Mouse (Mus musculus) kidney, adult 2 months (tissue): ENCODE data around the gene Uhrf2.

Experiments used
- CTCF ChIP-seq: fragments of 200-500 bp; conservative IDR thresholded peaks from 2 replicates; pipeline ENCODE4 v1.5.1; 2011; ENCODE audit warnings: low read depth, mild to moderate bottlenecking, control low read depth, low read length, moderate library complexity, mixed read lengths; ENCODE audit not compliant: insufficient read depth, insufficient read length
- POLR2A ChIP-seq: fragments of 200-500 bp; IDR thresholded peaks from one replicate; pipeline ENCODE4 v1.6.1; 2011; ENCODE audit warnings: low read depth, low read length, control low read depth

DNA sequence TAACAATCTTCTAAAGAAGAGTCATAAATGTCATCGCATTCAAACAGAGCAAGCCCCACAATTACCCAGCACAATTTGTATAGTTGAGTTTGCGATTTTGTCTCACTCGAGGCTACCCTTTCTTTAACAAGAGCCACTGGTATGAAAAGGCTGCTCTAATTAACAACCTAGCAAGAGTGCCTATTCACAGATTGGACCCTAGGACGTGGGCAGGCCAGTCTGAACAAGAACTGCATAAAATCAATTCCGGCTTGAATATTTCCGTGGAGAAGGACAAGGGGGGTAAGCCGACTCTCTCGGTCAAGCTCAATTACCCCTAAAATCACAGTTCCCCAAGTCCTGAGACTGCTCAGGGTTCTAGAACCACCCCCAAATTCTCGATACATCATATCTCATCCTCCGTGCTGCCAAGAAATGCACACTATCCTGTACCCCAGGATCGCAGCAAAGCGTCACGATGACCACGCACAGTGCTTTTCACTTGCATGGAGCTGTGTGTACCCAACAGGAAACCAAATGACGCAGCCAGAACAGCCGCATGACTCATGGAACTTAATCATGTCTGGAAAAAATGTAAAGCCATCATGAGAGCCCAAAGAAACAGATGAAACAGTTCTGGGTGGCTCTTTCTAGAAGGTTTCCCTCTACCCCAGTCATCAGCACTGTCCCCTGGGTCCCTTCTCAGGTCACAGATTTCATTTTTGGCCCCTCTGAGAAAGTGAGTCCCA lies 82.8 kb downstream of the Uhrf2 start:
- TF ChIP-seq POLR2A: no peak
- no peak for TF ChIP-seq CTCF
